Mouse (Mus musculus) frontal cortex, adult 2 months (tissue): ENCODE results near the gene Gnptg. TPM values are rescaled to one million over a fixed set of nuclear protein-coding genes. Genes with fewer than 3 reads are reported as not detected.

Experiments
- DNase-seq, 2 experiments: peaks; one replicate each; pipeline ENCODE4 v3.0.0; 2022; ENCODE audit warnings: low spot score in 1 of 2; ENCODE audit errors: extremely low spot score in 1 of 2
- polyA plus RNA-seq: library from polyadenylated mRNA; depleted of rRNA; stranded (reverse); fragments of >200 nt; gene quantifications from 2 replicates; pipeline ENCODE4 v1.2.3, GENCODE M21; 2012; rRNA removed

Gnptg gene
- 126 and 128 TPM in 2 replicates for polyA plus RNA-seq

GRCm38 (mm10) chr17:25239695-25240636, at the start of gene Gnptg, which contains the start of gene Tsr3:
Gene Gnptg, minus strand, starts transcription at chr17:25240124.
Gene Tsr3, plus strand, starts transcription at chr17:25240170.
- peak; percentile 50 to 88 for DNase-seq

DNA sequence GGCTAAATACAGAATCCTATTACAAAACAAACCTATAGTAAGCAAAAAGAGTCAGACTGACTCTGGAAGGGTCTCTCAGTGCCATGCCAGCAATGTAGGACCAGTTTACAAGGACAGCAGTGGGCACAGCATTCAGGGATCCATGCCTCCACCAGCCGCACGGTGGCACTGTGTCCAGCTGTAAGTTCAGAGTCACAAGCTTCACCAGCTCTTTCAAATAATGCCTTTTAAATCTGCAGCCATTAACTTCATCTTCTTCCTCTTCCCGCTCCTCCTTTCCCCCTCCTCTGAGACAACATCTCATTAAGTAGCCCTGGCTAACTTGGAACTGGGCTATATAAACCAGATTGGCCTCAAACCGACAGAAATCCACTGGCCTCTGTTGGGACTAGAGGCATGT, 48.9 kb upstream of the Gnptg start:
- DNase-seq = peak in 1 of 2 experiments; percentile 61

- DNase-seq = peak; percentile 27 to 82
Measured at GRCm38 (mm10) chr17:25285033-25285432, 45.1 kb upstream of the Gnptg start.

GRCm38 (mm10) chr17:25282133-25282532, 42.2 kb upstream of the Gnptg start:
- DNase-seq = no peak

- no peak for DNase-seq
Measured at GRCm38 (mm10) chr17:25275833-25276232, 35.9 kb upstream of the Gnptg start.

GRCm38 (mm10) chr17:25274571-25275346, 34.8 kb upstream of the Gnptg start, which contains the start of gene Ube2i:
Gene Ube2i, minus strand, starts transcription at chr17:25274622.
- DNase-seq = no peak

- DNase-seq = peak; percentile 88 to 99
Measured at GRCm38 (mm10) chr17:25273706-25274501, 34.0 kb upstream of the Gnptg start.

GRCm38 (mm10) chr17:25272951-25273705, 33.2 kb upstream of the Gnptg start:
- peak in 1 of 2 experiments; percentile 89 for DNase-seq

DNA sequence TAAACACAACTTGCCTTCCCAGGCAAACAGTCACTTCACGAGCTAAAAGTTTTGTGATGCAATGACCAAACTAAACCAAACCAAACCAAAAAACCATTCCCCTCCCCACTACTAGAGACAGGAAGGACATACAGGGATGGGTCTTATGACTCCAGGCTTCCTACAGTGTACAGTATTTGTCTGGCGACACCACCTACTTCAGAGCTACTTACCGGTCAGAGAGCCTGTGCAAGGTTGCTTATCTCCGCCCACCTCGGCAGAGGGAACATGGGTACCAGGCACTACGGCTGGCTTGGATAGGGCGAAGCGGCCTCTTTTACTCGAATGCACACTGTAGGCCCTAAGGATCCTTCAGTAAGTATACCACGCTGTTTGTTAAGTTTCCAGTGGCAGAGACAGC, 32.4 kb upstream of the Gnptg start:
- DNase-seq = no peak

- DNase-seq = no peak
Measured at GRCm38 (mm10) chr17:25270795-25271335, 30.9 kb upstream of the Gnptg start.

- DNase-seq = peak in 1 of 2 experiments; percentile 45
Measured at GRCm38 (mm10) chr17:25264453-25264852, 24.5 kb upstream of the Gnptg start.

DNA sequence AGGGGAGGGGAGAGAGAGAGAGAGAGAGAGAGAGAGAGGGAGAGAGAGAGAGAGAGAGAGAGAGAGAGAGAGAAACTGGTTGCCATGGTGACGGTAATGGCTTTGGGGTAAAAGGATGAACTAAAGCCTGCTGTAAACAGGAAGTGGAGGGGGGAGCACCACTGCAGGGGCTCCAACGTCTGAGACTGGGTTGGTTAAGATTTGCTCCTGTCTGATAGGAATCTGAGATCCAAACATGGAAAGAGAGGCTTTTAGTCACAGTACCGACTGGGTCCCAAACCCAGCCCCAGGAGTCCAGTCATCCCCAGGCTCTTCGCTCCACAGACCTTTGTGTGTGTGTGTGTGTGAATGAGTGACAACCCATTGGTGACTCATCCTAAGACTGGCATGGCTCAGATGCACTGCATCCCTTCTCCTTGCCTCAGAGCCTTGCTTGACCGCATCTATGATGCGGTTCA, 17.9 kb upstream of the Gnptg start:
- no peak for DNase-seq

GRCm38 (mm10) chr17:25256140-25256754, 16.3 kb upstream of the Gnptg start, which contains the start of gene Baiap3:
Gene Baiap3, minus strand, starts transcription at chr17:25256364.
- no peak for DNase-seq

GRCm38 (mm10) chr17:25255110-25255509, 15.2 kb upstream of the Gnptg start:
- no peak for DNase-seq

DNA sequence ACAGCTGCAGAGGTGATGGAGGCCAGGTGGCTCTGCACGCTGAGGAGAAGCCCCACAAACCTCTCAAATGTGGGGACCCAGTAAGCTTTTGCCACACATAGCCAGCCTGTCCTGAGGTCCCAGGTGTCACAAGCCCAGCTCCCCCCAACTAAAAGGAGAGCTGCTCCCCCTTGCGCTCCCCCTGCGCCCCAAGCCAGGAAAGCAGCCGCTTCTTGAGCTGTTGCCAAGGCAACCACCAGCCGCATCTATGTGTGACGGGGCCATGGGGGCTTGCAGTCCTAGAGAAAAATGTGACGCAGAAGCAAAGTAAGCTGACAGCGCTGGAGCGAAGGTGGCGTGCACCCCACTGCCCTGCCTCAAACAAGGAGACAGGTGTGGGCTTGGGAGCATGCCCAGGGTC, 13.8 kb upstream of the Gnptg start:
- DNase-seq = peak in 1 of 2 experiments; percentile 41

GRCm38 (mm10) chr17:25252643-25253042, 12.7 kb upstream of the Gnptg start:
- DNase-seq = no peak

GRCm38 (mm10) chr17:25250181-25250835, 10.4 kb upstream of the Gnptg start:
- DNase-seq = no peak

DNA sequence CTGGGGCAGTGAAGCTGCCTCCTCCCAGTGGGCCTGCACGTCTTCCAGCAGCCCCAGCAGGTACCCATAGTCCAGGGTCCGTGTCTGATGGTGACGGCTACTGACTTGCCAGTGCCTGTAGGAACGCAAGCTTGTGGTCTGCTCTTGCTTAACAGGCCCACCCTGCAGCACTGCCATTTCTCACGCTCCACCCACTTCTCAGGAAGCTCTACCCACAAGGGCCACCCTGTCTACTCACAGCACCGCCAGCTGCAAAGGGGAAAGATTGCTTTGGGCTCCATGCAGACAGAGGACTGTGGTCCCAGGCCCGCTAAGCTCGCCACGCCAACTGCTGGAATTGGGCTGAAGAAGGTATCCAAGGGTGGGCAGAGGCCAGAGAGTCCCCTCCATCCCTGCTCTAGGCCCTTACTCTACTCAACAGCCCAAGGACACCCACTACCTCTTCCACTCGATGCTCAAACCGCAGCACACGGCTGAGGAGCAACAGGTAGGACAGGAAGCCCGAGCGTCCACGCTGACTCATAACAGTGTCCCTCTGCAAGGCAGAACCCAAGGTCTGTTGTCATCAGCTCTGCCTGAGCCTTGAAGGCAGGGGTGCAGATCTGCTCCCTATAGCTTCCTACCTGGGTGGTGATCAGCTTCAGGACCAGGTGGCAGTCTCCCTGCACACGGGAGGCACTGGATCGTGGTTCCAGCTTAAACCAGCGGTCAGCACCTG, 8.3 kb upstream of the Gnptg start:
- DNase-seq = no peak
